Mouse (Mus musculus): ENCODE measurements around the gene Bax. TPM values are rescaled to one million over a fixed set of nuclear protein-coding genes. Genes with fewer than 3 reads are reported as not detected.

Bax gene
- total RNA-seq (2021) = 10 to 100 TPM; 58.2 to 64.3 TPM
- long read RNA-seq, experiment 1, transcript Bax-201 (6 exons, 867 nt) = minor isoform, 7 of 33 reads
- long read RNA-seq, experiment 1, transcript Bax-203 (5 exons, 1,100 nt) = major isoform, 22 of 33 reads
- long read RNA-seq, experiment 1, partial matches to known transcripts = 0 of 33 reads
- long read RNA-seq, experiment 1, other reads (novel, unspliced or antisense) = 3 of 33 reads
- long read RNA-seq, experiment 2, transcript Bax-201 (6 exons, 867 nt) = major isoform, 63 of 94 reads
- long read RNA-seq, experiment 2, transcript Bax-203 (5 exons, 1,100 nt) = minor isoform, 18 of 94 reads
- long read RNA-seq, experiment 2, partial matches to known transcripts = 0 of 94 reads
- long read RNA-seq, experiment 2, other reads (novel, unspliced or antisense) = 10 of 94 reads

- peak; percentile 88 to 91 for DNase-seq (ENCODE audit: low spot score in 2 of 2)
Measured at GRCm38 (mm10) chr7:45466283-45467089, at the start of gene Bax. Gene Bax (minus strand): TSS chr7:45466898.

- no peak for DNase-seq (ENCODE audit: low spot score in 2 of 2)
Measured at GRCm38 (mm10) chr7:45515436-45515835, 48.7 kb upstream of the Bax start.

- DNase-seq (ENCODE audit: low spot score in 2 of 2) = no peak
Measured at GRCm38 (mm10) chr7:45514411-45514810, 47.7 kb upstream of the Bax start.

GRCm38 (mm10) chr7:45509912-45510787 is 43.5 kb upstream of the Bax start, which contains the start of gene Nucb1:
Gene Nucb1 (minus strand): TSS chr7:45510406.
- DNase-seq (ENCODE audit: low spot score in 2 of 2) = peak; percentile 84 to 86

- no peak for DNase-seq (ENCODE audit: low spot score in 2 of 2)
Measured at GRCm38 (mm10) chr7:45509181-45509882, 42.6 kb upstream of the Bax start.

GRCm38 (mm10) chr7:45508561-45508960 is 41.9 kb upstream of the Bax start:
- DNase-seq (ENCODE audit: low spot score in 2 of 2) = no peak

GRCm38 (mm10) chr7:45507583-45507982 is 40.9 kb upstream of the Bax start:
- DNase-seq (ENCODE audit: low spot score in 2 of 2) = no peak

GRCm38 (mm10) chr7:45498427-45498826 is 31.7 kb upstream of the Bax start:
- no peak for DNase-seq (ENCODE audit: low spot score in 2 of 2)

GRCm38 (mm10) chr7:45494548-45494947 is 27.9 kb upstream of the Bax start:
- DNase-seq (ENCODE audit: low spot score in 2 of 2) = no peak

GRCm38 (mm10) chr7:45492951-45493350 is 26.3 kb upstream of the Bax start:
- no peak for DNase-seq (ENCODE audit: low spot score in 2 of 2)

- DNase-seq (ENCODE audit: low spot score in 2 of 2) = no peak
Measured at GRCm38 (mm10) chr7:45492225-45492844, 25.6 kb upstream of the Bax start.

GRCm38 (mm10) chr7:45491264-45491663 is 24.6 kb upstream of the Bax start:
- no peak for DNase-seq (ENCODE audit: low spot score in 2 of 2)

GRCm38 (mm10) chr7:45490822-45491221 is 24.1 kb upstream of the Bax start:
- DNase-seq (ENCODE audit: low spot score in 2 of 2) = no peak

- DNase-seq (ENCODE audit: low spot score in 2 of 2) = no peak
Measured at GRCm38 (mm10) chr7:45489578-45489977, 22.9 kb upstream of the Bax start.

GRCm38 (mm10) chr7:45488293-45489204 is 21.9 kb upstream of the Bax start, which contains the start of gene Dhdh:
Gene Dhdh (minus strand): TSS chr7:45488805.
- DNase-seq (ENCODE audit: low spot score in 2 of 2) = peak; percentile 73 to 78

- DNase-seq (ENCODE audit: low spot score in 2 of 2) = no peak
Measured at GRCm38 (mm10) chr7:45487861-45488292, 21.2 kb upstream of the Bax start.

- DNase-seq (ENCODE audit: low spot score in 2 of 2) = no peak
Measured at GRCm38 (mm10) chr7:45486761-45487415, 20.2 kb upstream of the Bax start, which contains the start of gene Gm45808. Gene Gm45808 (minus strand): TSS chr7:45486811.

GRCm38 (mm10) chr7:45486158-45486557 is 19.5 kb upstream of the Bax start:
- DNase-seq (ENCODE audit: low spot score in 2 of 2) = no peak
